Mouse (Mus musculus) cortical plate, adult 2 months (tissue): ENCODE data around the gene H2afy.

Source experiments
- CTCF ChIP-seq: fragments of 200-500 bp; IDR thresholded peaks from 2 replicates; pipeline ENCODE4 v1.5.1; 2011; ENCODE audit warnings: mild to moderate bottlenecking, control low read depth, low read length; ENCODE audit not compliant: insufficient read depth; ENCODE audit errors: extremely low read depth
- POLR2A ChIP-seq: fragments of 200-500 bp; IDR thresholded peaks from 2 replicates; pipeline ENCODE4 v1.6.1; 2011; ENCODE audit warnings: mild to moderate bottlenecking, low read length, control low read depth; ENCODE audit not compliant: insufficient read depth; ENCODE audit errors: extremely low read depth

DNA sequence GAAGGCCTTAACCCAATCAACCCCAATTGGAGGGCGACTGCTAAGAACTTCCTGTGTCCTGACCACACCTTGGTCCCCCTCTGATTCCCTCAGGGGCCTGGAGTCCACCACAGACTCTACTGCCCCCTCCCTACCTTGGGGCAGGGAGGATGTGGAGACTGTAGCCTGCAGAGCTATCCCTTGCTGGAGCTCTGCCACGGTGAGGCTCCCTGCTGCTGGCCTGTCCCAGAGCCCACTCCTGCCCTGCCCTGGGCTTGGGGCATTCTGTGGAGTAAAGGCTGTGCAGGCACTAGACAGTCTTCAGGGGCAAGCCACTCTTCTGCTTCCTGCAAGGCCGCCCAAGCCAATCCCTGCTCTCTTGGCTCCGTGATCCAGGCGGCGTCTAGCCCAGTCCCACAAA lies 24.6 kb downstream of the H2afy start:
- TF ChIP-seq CTCF (no peak), POLR2A (no peak)
